Mouse (Mus musculus) CD4-positive naive resting alpha-beta T cell, adult 76 days (primary cell): ENCODE results near the gene 4930453N24Rik. TPM values are rescaled to one million over a fixed set of nuclear protein-coding genes. Genes with fewer than 3 reads are reported as not detected.

Experiments used
- total RNA-seq: library from RNA; stranded (reverse); gene quantifications from one replicate; pipeline ENCODE4 v1.2.4, GENCODE M21; 2023

The 4930453N24Rik gene
- 27.4 TPM for total RNA-seq

DNA sequence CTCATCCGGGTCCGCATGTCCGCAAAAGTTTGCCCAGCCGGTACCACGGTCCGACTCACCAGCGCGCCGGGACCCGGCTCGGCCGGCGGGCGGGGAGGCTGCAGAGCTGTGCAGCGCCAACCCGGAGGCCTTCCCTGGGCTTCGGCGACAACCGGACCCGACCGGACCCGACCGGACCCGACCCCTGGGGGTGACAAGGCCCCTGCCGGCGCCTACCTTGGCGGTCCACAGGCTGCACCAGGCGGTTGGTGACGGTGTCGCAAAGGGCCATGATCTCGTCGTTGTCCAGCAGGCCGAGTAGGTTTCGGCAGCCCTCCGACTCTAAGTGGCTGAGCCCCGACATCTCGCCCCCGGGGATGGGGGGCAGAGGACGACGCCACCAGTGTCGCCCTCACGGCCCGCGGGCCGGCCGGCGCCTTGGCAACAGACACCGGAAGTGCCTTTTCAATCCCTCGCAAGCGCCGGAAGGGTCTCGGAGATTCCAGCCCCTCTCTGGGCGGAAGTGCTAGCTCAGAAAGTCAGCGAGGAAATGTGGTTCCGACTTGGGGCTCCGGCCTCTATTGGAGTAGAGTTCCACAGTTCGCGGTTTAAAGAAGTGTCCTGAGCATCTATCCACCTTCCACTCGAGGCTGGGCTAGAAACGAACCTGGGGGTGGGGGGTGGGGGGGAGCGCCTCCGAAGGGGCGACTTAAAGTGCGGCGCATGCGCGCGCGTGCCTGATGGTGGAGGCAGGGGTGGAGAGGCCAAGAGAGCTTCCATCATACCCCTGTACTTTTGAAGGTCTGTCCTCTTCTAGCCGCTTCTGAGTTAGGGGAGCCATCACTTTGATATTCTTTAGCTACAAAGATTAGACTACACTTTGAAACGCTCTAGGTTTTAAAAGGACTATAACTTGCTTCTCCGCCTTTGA is at the start of gene 4930453N24Rik:
Gene 4930453N24Rik (minus strand): TSS at position 641 of the 910 bp plus-strand sequence.

Other genes starting within 250 kb of the 4930453N24Rik start
- gene Csnka2ip, start 168.8 kb downstream of the 4930453N24Rik start, total RNA-seq, result not detected
- 31.8 TPM for gene Zfp654, start 80.5 kb upstream of the 4930453N24Rik start, total RNA-seq
- 98.7 TPM for gene Cggbp1, start 80.8 kb upstream of the 4930453N24Rik start, total RNA-seq